Mouse (Mus musculus) cortical plate, adult 2 months (tissue): ENCODE measurements at regions not wholly inside any gene's neighbourhood (a gene's known extent, or its start where the extent isn't known, plus 50 kb on each side); places are given as distances from the start of the nearest gene placed in this dataset.

Experiments used
- H3K27ac ChIP-seq: fragments of 200-500 bp; 2 replicates; pipeline ENCODE4 v1.5.1; 2012; ENCODE audit warnings: low read length, control low read depth, inconsistent platforms; ENCODE audit not compliant: insufficient read depth
- H3K4me1 ChIP-seq: fragments of 200-500 bp; 2 replicates; pipeline ENCODE4 v1.6.1; 2011; ENCODE audit warnings: low read length; ENCODE audit not compliant: control insufficient read depth, insufficient read depth
- H3K4me3 ChIP-seq: fragments of 200-500 bp; 2 replicates; pipeline ENCODE4 v1.5.1; 2011; ENCODE audit warnings: mild to moderate bottlenecking, low read length, control low read depth; ENCODE audit not compliant: insufficient read depth
- CTCF ChIP-seq: fragments of 200-500 bp; IDR thresholded peaks from 2 replicates; pipeline ENCODE4 v1.5.1; 2011; ENCODE audit warnings: mild to moderate bottlenecking, control low read depth, low read length; ENCODE audit not compliant: insufficient read depth; ENCODE audit errors: extremely low read depth
- POLR2A ChIP-seq: fragments of 200-500 bp; IDR thresholded peaks from 2 replicates; pipeline ENCODE4 v1.6.1; 2011; ENCODE audit warnings: mild to moderate bottlenecking, low read length, control low read depth; ENCODE audit not compliant: insufficient read depth; ENCODE audit errors: extremely low read depth

GRCm38 (mm10) chr10:37206986-37207385 is 68.3 kb upstream of the Marcks start:
- H3K4me1 ChIP-seq, result no peaks in the 10 kb centered on the region
- TF ChIP-seq POLR2A, result no peak
- H3K27ac ChIP-seq, result no peak overlapping the region
- H3K4me3 ChIP-seq, result no peak overlapping the region

GRCm38 (mm10) chr10:37206546-37206945 is 67.8 kb upstream of the Marcks start:
- Histone ChIP-seq H3K4me3 (no peak overlapping the region), H3K27ac (no peak overlapping the region), H3K4me1 (no peaks in the 10 kb centered on the region)
- no peak for TF ChIP-seq POLR2A
- no peak for TF ChIP-seq CTCF

GRCm38 (mm10) chr10:37203709-37204108 is 65.0 kb upstream of the Marcks start:
- no peaks in the 10 kb centered on the region for H3K4me1 ChIP-seq
- TF ChIP-seq POLR2A, result no peak
- TF ChIP-seq CTCF, result no peak
- H3K27ac ChIP-seq, result no peak overlapping the region
- no peak overlapping the region for H3K4me3 ChIP-seq

- Histone ChIP-seq H3K27ac (no peak overlapping the region), H3K4me1 (no peaks in the 10 kb centered on the region), H3K4me3 (no peak overlapping the region)
- no peak for TF ChIP-seq CTCF
- no peak for TF ChIP-seq POLR2A
Measured at GRCm38 (mm10) chr10:37194798-37195453, 56.2 kb upstream of the Marcks start.

- Histone ChIP-seq H3K4me3 (no peak overlapping the region), H3K27ac (no peak overlapping the region), H3K4me1 (no peaks in the 10 kb centered on the region)
- no peak for TF ChIP-seq CTCF
- TF ChIP-seq POLR2A, result no peak
Measured at GRCm38 (mm10) chr10:37194131-37194797, 55.5 kb upstream of the Marcks start.

- Histone ChIP-seq H3K4me1 (no peaks in the 10 kb centered on the region), H3K4me3 (no peak overlapping the region), H3K27ac (no peak overlapping the region)
- TF ChIP-seq POLR2A (no peak), CTCF (no peak)
Measured at GRCm38 (mm10) chr10:37192661-37193060, 53.9 kb upstream of the Marcks start.

GRCm38 (mm10) chr10:37190092-37190491 is 51.4 kb upstream of the Marcks start:
- Histone ChIP-seq H3K4me1 (no peaks in the 10 kb centered on the region), H3K27ac (no peak overlapping the region), H3K4me3 (no peak overlapping the region)
- no peak for TF ChIP-seq POLR2A
- TF ChIP-seq CTCF, result no peak
